Mouse (Mus musculus): ENCODE measurements at regions not wholly inside any gene's neighbourhood (a gene's known extent, or its start where the extent isn't known, plus 50 kb on each side); places are given as distances from the start of the nearest gene placed in this dataset.

DNA sequence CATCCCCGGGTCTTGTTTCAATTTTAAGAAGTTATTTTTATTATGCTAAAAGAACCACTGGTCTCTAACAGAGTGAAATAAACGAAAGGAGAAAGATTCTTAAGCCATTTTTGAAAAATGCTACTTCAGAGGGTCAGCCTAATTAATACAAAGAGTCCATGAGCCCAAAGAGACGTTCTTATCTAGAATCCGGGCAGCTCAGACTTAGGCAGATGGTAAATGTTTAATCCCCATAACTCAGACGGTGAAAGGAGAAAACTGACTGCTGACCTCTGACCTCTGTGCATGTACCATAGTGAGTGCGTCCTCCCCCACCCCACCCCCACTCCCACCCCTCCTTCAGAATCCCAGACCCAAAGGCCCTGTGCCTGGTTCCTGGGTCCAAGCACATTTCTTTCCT lies 74.8 kb upstream of the Cpm start:
- DNase-seq, result no peak

DNA sequence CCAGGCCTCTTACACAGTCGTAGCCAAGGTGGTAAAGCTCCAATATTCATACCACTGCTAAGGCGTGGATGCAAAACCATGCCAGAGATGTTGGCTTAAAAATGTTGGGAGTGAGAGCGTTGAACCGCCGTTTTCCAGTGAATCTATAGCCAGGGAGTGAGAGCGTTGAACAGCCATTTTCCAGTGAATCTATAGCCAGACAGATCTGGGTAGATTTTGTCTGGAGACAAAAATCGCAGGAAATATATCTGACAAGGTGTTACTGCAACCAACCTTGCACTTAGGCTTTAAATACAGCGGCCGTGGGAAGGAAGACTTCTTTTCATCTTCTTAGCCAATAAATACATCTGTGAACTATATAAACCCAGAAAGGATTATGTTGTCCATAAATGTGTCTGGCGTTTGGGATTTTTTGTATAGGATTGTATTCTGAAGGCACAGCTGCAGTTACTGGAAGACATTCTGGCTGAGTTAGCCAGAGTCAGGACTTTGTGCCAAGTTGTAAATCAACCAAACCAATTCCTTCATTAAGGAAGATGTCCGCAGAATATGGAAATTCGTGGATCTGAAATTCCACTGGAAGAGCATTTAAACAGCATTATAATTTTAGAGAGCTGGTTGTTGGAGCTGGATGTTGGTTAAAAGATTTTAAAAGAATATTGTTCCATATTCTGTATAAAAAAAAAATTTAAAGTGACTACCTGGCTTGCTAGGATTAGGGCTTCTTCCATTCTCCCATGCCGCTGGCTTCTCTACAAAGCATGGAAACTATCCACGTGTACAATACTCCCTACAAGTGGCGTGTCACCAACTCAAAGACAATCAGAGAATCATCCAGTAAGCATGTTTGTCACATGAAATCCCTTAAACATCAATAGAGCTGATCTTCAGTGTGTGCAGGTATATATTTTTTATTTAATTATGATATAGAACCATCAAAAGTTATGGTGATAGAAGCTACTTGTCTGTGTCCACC lies 75.8 kb upstream of the Cpm start:
- no peak for DNase-seq

DNA sequence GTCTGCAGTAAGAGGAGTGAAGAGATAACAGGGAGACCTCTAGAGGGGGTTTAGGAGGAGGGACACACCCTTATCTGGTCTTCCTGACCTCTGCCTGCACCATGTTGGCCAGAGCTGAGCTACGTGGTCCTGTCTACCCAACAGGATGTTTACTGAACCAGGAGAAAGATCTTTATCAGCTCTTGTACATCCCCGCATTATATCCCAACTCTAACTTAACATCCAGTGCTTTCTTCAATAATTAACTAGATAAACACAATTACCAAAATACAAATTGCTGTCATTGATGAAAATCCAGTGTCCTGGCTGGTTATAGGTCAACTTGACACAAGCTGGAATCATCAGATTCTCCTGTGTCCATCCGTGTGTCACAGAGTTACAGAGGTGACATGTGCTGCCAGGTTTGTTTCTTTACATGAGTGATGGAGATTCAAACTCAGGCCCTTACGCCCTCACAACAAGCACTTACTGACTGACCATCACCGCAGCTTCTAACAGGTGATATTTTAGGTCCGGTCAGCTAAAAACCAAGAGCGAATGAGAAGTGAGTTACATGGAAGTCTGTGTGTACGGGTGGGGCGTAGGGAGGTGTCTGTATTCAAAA lies 77.1 kb upstream of the Cpm start:
- no peak for DNase-seq

DNA sequence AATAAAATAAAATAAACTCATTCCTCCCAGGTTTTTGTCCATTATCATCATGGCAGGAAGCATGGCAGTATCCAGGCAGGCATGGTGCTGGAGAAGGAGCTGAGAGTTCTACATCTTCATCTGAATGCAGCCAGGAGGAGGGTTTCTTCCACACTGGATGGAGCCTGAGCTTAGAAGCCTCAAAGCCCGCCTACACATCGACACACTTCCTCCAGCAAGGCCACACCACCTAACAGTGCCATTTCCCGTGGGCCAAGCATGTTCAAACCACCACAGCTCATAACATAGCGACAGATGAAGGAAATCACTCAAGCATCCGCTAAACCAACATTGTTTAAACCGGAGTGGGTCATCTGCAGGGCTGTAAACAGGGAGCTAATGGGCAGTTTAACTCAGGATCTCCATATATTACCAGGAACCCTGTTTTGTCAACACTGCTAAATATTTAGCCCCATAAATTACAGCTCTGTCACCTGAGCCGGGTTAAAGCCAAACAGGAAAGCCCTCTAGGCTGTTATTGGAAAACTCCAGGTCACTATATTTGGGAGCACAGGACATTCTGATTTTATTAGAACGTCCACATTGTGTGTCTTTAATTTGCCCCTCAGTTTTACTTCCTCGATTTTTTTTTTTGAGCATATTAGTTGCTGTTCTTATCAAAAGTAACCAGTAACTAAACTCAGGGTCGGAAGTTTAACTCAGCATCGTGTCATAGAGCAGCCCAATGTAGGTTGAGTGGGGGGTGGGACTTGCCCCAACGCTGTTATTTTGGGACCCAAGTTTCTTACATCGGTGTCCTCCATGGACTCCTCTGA lies 77.9 kb upstream of the Cpm start:
- no peak for DNase-seq

DNA sequence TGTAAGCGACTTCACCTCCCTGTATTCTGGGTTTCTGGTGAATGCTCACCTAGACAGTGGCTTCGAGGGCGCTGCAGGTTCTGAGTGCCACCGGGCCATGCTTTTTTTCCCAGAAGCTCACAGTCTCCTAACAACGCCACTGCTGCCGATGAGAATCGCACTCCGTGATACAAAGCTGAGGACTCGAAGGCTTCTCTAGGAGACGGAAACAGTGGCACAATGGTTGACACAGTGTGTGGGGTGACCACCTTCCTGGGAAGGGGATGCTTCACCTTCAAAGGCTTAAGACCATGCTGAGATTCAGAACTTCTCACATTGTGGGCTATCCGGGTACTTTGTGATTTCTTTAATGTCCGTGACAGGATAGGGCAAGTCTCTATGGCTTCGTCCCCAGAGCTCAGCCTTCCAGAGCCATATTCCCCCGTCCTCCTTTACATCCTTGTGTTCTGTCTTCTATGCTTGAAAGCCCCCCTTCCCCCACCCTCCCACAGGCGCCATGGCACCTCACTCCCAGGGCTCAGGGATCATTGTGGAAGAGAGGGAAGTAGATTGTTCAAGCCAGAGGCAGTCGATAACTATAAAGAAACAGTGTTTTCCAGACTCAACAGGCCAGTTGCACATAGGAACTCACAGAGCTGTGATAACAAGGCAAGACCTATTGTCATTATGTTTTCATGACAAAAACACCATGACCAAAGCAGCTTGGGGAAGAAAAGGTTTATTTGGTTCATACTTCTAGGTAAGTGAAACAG lies 79.3 kb upstream of the Cpm start:
- no peak for DNase-seq

DNA sequence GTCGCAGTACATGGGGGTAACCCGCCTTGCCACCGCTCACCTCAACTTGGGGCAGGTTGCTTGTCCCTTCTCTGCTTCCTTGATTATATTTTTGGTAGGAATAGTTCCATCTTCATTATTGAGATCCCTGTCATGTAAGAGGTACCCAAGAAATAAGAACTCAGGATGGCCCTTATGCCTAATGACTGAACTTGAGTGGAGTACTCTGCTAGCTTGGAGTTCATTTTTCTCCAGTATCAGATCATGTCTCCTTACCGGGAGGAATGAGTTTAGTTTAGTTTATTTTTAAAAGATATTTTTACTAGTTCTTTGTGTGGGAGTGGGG lies 79.8 kb upstream of the Cpm start:
- no peak for DNase-seq

DNA sequence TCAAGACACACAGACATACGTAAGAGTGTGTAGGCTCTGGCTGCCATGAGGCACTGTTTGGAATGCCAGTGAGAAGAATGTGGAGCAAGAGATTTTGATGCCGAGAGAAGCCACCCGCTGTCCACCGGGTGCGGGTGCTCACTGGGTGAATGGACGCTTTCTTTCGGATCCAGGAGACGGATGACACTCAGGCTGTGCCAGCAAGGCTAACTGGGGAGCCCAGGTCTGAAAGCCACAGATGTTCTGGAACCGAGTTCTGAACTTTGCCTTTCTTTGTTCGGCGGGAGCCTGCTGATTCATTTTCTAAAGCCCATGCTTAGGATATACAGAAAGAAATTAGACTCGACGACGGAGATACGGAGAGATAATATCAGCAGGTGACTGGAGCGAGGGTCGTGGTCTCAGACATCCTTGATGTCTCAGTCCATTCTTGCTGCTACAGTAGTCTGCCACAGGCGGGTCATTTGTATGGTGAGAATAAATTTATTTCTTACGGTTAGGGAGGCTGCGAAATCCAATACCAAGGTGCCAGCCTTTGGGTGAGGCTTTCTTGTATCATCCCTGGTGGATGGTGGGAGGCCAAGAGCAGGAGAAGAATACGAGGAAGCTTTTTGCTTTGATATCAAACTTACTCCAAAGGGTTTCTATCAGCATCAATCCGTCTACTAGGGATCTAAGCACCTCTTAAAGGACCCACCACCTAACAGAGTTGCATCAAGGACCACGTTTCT lies 80.4 kb upstream of the Cpm start:
- DNase-seq, result no peak

DNA sequence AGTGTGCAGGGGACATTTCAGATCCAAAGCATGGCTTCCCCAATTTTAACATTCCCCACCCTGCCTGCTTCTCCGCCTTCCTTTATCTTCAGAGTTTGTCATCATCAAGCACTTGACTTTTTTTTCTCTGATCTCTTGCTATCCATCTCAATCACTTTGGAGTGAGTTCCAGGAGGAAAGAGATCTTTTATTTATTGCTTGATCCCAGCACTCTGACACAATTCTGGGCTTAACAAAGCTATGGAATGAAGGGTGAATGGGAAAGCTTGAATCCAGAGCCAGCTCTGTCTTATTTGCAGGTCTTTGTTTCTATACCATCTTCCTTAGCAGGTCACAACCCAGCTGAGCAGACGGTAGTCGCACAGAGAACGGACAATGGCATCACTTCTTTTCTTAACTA lies 81.0 kb upstream of the Cpm start:
- DNase-seq, result no peak

DNA sequence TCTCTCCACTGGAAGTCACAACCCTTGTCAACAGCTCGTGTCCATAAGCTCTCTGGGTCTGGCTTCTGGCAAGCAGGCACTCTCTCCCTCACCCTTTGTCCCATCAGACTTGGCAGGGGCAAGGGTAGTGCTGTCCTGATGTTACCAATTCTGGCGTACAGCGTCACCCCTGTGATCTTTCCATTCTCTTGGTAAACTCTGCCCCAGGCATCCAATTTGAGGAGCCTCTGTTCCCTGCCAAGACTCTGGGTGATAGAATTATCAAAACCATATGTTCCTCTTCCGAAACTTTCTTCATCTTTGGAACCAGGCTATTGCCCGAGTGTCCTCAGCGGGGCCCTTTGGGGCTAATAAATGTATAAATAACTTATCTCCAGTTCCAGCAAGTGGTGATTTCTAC lies 82.0 kb upstream of the Cpm start:
- DNase-seq, result no peak

DNA sequence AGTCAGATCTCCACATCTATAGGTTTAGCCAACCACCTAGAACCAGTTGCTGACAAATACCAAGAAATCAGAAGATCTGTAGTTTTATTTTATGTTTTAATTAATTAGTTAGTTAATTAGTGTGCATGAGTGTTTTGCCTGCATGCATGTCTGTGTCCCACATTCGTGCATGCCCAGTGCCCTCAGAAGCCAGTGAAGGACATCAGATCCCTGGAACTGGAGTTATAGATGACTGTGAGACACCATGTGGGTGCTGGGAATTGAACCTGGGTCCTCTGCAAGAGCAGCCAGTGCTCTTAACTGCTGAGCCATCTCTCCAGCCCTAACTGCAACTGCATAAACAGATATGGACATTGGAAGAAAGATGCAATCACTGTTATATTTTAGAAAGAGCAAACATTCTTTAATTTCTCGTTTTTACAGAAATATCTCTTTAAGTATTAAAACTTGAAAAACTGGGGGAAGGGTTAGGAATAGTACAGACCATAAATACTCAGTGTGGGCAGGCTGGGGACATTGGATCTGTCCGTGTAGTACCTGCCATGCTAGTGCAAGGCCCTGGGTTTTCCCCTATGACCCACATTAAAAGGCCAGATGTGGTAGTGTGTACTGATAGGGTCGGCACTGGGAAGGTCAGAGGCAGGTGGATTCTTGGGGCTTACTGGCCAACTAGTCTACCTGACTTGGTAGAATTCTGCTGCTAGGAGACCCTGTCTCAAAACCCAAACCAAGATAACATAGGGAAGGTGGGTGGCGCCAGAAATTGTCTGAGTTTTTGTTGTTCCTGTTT lies 83.3 kb upstream of the Cpm start:
- no peak for DNase-seq

DNA sequence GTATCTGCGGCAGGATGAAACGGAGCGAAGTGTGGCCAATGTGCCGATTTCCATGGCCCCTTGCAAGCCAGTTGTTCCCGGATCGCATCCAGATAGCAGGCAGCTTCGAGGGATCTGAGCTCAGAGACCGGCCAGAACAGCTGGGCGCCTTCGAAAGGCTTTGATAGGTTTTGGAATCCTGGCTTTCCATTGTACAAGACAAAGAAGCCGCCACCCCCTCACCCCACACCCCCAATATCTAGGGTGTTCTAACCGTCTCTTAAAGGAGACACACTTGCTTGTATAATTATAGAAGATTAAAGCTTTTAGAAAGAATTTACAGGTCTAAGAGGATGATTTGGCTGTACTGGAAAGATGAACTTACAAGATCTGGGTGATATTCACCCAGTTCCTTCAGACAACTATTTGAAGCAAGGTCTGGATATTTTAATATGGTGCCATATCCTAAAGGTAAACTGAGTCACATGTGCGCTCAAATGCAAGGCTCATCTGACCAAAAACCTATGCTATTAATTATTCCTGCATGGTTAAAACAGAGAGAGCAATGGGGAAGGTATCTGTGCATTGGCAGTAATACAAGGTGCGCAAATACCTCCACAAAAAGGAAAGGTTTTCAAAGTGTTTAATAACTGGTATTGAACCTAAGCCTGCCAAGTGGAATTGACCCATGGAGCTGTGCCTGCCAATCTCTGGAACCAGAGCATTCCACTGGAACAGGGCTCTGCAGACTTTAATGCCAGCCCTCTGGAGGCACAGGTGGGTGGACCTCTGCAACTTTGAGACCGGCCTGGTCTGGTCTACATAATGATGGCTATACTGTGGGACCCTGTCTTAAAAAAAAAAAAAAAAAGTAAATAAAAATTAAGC lies 84.4 kb upstream of the Cpm start:
- DNase-seq, result no peak

DNA sequence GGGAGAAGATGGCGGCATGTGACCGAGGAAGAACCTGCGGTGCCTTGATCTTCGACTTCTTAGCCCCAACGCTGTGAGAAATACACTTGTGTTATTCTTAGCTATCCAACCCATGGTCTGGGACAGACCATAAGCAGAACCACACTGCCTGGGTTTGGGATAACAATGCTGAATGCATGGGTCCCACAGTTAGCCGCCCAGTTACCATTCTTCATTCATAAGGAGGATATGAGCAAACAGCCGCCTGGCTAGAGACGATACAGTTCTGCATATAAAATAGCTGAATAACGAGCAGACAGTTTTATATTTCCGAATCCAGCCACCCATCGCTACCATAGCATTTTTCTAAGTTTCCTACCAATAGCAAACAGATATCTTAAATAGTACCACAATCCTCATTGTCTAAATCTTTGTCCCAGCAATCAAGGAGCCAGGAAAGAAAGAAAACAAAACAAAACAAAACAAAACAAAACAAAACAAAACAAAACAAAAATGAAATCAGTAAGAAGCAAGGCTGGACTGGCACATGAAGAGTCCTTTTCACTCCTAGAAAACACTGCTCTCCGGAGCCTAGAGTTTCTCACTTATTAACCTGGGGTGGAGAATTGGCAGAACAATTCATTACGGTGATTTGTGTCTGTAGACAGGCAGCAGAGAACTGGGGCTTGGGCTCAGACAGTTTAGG lies 85.2 kb upstream of the Cpm start:
- no peak for DNase-seq

DNA sequence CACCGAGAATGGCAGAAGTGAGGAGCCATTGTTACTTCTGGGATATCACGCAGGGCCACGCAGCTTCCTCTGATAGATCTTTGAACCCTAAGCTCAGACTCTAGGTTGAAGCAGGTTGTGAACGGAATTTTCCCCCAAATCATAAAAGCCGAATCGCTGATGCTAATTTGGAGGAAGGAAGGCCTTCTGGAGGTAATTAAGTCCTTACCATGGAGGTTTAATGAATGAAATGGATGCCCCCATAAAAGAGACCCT lies 85.7 kb upstream of the Cpm start:
- DNase-seq, result no peak

DNA sequence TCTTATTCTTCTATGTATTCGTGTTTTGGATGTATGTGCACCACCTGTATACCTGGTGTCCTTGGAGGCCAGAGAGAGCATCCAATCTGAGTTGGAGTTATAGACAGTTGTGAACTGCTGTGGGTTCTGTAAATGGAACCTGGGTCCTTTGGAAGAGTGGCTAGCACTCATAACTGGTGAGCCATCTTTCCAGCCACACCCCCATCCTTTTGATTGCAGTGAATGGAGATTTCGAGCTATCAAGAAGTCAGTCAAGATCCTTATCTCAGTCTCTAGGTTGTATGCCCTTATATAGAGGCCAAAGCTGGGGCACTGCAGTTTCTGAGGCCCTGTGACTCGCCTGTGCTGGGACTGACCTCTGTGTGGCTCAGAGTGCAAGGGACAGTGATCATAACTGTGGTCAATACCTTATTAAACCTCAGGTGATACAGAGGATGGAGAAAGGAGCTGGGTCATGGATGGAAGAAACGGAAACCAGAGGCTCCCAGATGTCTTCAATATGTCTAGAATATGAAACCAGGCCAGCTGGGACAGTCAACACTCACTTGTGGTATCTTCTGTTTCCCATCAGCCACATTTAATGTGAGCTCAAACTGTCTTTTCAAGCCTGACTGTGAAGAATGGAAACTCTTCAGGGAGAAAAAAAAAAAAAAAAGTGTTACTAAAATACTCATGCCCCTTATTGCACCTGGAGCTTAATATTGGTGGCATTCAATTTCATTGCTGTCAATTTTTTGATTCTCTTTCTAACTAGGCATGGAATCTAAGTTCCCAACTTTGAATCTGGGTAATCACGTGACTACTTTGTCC lies 86.2 kb upstream of the Cpm start:
- no peak for DNase-seq

DNA sequence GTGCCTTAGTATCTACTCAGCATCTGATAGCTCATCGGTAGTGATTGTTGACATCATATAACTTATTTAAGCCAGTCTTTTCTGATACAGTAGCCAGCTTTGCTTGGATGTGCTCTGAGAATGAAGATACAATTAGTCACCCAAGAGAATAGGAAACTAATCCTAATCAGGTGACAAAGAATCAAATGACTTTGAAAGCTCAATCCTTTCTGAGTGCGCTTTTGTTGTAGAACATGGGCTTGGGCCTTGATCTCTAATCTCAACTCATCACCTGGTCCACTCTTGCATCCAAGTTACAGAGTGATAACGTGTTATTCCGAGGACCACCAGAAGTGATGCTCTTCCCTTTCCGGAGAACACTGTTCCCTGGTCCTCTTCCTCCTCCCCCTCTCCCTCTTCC lies 86.9 kb upstream of the Cpm start:
- no peak for DNase-seq

DNA sequence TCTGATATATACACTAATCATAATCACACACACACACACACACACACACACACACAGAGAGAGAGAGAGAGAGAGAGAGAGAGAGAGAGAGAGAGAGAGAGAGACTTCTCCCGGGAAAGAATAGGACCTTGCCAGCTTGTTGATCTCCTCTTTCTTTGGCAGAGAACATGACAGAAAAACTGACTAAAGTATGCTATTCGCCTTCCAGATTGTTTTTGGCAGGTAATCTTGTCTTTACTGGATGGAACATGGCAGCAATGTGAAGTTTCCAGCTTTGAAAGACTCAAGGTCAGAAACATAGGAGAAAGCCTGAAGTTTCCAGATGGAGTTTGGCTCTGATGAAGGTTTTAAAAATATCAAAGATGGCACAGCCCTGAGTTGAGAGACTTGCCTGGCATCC lies 87.8 kb upstream of the Cpm start:
- no peak for DNase-seq

DNA sequence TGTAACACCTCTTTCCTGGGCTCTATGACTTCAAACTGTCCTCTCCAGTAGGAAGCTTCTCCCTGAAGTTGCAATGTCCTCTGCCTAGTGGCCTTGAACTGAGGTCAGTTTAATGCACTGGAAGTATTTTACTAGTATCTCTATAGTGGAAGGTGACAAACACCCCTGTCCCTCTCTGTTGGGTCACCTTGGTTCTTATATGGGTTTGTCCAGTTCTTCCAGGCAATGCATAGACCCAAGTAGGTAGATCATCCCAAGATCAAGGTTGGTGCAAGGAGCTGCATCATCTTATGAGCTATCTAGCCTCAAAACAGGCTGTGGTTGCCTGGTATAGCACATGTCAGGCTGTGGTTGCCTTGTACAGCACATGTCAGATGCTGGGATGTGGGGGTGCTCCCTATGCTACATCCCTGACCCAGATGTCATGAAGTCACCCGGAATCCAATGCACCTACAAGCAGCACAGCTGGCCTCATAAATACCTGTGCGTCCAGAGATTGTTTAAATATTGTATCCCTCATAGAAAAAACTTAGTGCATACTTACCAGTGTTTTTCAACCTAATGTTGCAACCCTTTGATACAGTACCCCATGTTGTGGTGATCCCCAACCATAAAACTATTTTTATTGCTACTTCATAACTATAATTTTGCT lies 88.4 kb upstream of the Cpm start:
- no peak for DNase-seq

DNA sequence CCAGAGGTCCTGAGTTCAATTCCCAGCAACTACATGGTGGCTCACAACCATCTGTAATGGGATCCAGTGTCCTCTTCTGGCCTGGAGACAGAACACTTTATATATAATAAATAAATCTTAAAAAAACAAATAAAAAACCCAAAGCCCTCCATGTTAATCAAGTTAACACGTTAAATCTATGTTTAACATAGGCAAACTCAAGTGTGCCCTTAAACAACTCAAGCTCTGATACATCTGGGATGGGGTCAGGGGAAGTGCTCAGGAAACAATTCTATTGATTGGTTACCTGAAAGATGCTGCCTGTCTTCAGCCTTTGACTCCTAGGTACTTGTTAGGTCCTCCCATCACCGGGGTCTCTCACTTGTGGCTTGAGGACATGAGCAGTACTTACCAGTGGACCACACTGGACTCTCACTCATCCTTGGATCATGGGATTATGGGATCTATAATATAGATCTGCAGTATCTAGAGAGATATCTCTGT lies 89.1 kb upstream of the Cpm start:
- no peak for DNase-seq

DNA sequence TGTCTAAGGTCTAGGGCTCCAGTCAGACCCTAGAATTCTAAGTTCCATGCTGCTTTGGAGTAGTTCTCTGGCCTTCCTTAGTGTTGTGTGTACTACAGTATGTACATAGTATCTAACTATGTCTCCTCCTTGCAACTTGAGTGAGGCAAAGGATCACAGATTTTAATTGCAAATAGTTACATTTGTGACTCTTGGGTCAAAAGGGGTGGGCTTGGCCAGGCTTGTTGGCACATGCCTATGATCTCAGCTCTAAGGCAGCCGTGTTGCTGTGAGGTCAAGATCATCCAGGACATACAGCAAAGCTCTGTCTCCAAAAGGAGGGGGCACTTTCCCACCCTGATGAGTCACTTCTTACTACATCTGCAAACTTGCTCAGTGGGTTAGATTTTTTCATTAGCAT lies 89.8 kb upstream of the Cpm start:
- no peak for DNase-seq

Data from retina, postnatal 1 day (tissue).